29 mouse cellular contexts compared by ENCODE assay signal in the genomic region with DNA sequence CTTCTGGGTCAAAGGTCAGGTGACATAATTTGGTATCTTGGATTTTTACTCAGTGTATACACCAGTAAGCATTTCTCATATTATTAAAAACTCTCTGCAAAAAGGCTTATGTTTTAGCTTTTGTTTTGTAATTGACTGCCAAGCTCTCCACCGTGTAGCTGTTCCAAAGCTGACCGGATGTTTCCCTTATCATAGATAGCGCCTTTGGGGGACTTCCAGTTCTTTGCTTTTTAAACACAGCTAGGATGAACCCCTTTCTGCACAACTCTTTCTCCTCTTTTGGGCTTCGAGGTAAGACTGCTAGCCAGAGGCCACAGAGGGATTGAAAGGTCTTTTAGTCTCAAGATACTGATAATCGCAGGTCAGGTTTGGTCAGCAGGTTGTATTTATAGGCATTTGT.
A peak's percentile ranks its signal among the peaks of the same experiment; 100 is the strongest.
DNase-seq lines count a peak whose midpoint lies in the region; ATAC-seq and TF ChIP-seq lines count a peak whose summit lies in the region.
"Had no signal": no experiment of that assay in that cellular context is flagged by ENCODE, and none has a peak within 500 bp of the region (broad histone marks: within the 10 kb centered on the region; RNA-seq: fewer than 3 reads in every experiment).

No protein-coding gene starts in this region.

- ATAC-seq in heart, postnatal 0 days (ENCODE audit: insufficient read depth, low read depth): 0 out of 2 replicates have a peak, but pooled peaks have one; percentile 11
- ATAC-seq in heart, embryonic 12.5 days (ENCODE audit: insufficient number of reproducible peaks, low FRiP score): no peak
- no peak for ATAC-seq in liver, postnatal 0 days
- no peak for ATAC-seq in liver, embryonic 11.5 days (replicated peaks; ENCODE audit: low FRiP score)
- ATAC-seq in midbrain, embryonic 14.5 days (ENCODE audit: low FRiP score, low TSS enrichment): no peak
- ATAC-seq: forebrain, embryonic 16.5 days; intestine, embryonic 16.5 days had no signal

- H3K27me3 ChIP-seq in heart, postnatal 0 days (ENCODE audit: control insufficient read depth, insufficient read depth, low read length): no peaks in the 10 kb centered on the region
- H3K27me3 ChIP-seq in heart, embryonic 12.5 days (replicated peaks): no peaks in the 10 kb centered on the region
- H3K27me3 ChIP-seq in liver, postnatal 0 days (ENCODE audit: insufficient read depth, low read length): no peaks in the 10 kb centered on the region
- H3K27me3 ChIP-seq in liver, embryonic 11.5 days (replicated peaks; ENCODE audit: control insufficient read depth, insufficient read depth, low read length): no peaks in the 10 kb centered on the region
- no peaks in the 10 kb centered on the region for H3K27me3 ChIP-seq in midbrain, embryonic 14.5 days (ENCODE audit: control insufficient read depth, insufficient read depth, low read length)
- H3K27me3 ChIP-seq: embryonic facial prominence, embryonic 13.5 days; heart, embryonic 13.5 days; hindbrain, embryonic 13.5 days; liver, embryonic 15.5 days; megakaryocyte, embryonic 14.5 days; midbrain, embryonic 12.5 days; neural tube, embryonic 13.5 days had no signal

- no peak overlapping the region for H3K27ac ChIP-seq in heart, postnatal 0 days (ENCODE audit: low read depth)
- no peak overlapping the region for H3K27ac ChIP-seq in heart, embryonic 12.5 days (ENCODE audit: poor library complexity, severe bottlenecking)
- H3K27ac ChIP-seq in liver, postnatal 0 days (ENCODE audit: low read depth): no peak overlapping the region
- H3K27ac ChIP-seq in liver, embryonic 11.5 days (ENCODE audit: low read depth, low read length): no peak overlapping the region
- no peak overlapping the region for H3K27ac ChIP-seq in midbrain, embryonic 14.5 days (replicated peaks; ENCODE audit: low read depth, low read length)
- H3K27ac ChIP-seq: embryonic facial prominence, embryonic 13.5 days; forebrain, embryonic 10.5 days; gastrocnemius, adult 2 months; heart, embryonic 13.5 days; hindbrain, embryonic 13.5 days; liver, embryonic 15.5 days; midbrain, embryonic 12.5 days; neural tube, embryonic 13.5 days had no signal

- no peaks in the 10 kb centered on the region for H3K36me3 ChIP-seq in heart, postnatal 0 days (replicated peaks; ENCODE audit: control insufficient read depth, insufficient read depth, low read length)
- H3K36me3 ChIP-seq in heart, embryonic 12.5 days: no peaks in the 10 kb centered on the region
- no peaks in the 10 kb centered on the region for H3K36me3 ChIP-seq in liver, postnatal 0 days (replicated peaks; ENCODE audit: insufficient read depth, low read length)
- H3K36me3 ChIP-seq in liver, embryonic 11.5 days (ENCODE audit: control insufficient read depth, insufficient read depth, low read length): no peaks in the 10 kb centered on the region
- no peaks in the 10 kb centered on the region for H3K36me3 ChIP-seq in midbrain, embryonic 14.5 days (ENCODE audit: control insufficient read depth, insufficient read depth, low read length)
- H3K36me3 ChIP-seq: embryonic facial prominence, embryonic 13.5 days; forebrain, embryonic 10.5 days; heart, embryonic 13.5 days; hindbrain, embryonic 13.5 days; liver, embryonic 15.5 days; midbrain, embryonic 12.5 days; neural tube, embryonic 13.5 days had no signal

- H3K9ac ChIP-seq in heart, postnatal 0 days (replicated peaks; ENCODE audit: low read depth, low read length): no peak overlapping the region
- H3K9ac ChIP-seq in heart, embryonic 12.5 days: no peak overlapping the region
- no peak overlapping the region for H3K9ac ChIP-seq in liver, postnatal 0 days (replicated peaks)
- no peak overlapping the region for H3K9ac ChIP-seq in liver, embryonic 11.5 days (ENCODE audit: low read depth, low read length)
- no peak overlapping the region for H3K9ac ChIP-seq in midbrain, embryonic 14.5 days (replicated peaks; ENCODE audit: low read length)
- H3K9ac ChIP-seq: embryonic facial prominence, embryonic 13.5 days; heart, embryonic 13.5 days; hindbrain, embryonic 13.5 days; liver, embryonic 15.5 days; midbrain, embryonic 12.5 days; neural tube, embryonic 13.5 days had no signal

- H3K4me1 ChIP-seq in heart, postnatal 0 days (ENCODE audit: control insufficient read depth, insufficient read depth): no peaks in the 10 kb centered on the region
- no peaks in the 10 kb centered on the region for H3K4me1 ChIP-seq in heart, embryonic 12.5 days (replicated peaks)
- H3K4me1 ChIP-seq in liver, postnatal 0 days (ENCODE audit: insufficient read depth): no peaks in the 10 kb centered on the region
- no peaks in the 10 kb centered on the region for H3K4me1 ChIP-seq in liver, embryonic 11.5 days (replicated peaks; ENCODE audit: control insufficient read depth, insufficient read depth, low read length)
- no peaks in the 10 kb centered on the region for H3K4me1 ChIP-seq in midbrain, embryonic 14.5 days (ENCODE audit: control insufficient read depth, insufficient read depth, low read length)
- H3K4me1 ChIP-seq: embryonic facial prominence, embryonic 13.5 days; hindbrain, embryonic 13.5 days; liver, embryonic 15.5 days; megakaryocyte, embryonic 14.5 days; midbrain, embryonic 12.5 days had no signal

- H3K9me3 ChIP-seq in heart, postnatal 0 days (replicated peaks; ENCODE audit: control insufficient read depth, low read length): no peaks in the 10 kb centered on the region
- H3K9me3 ChIP-seq in heart, embryonic 12.5 days (replicated peaks): no peaks in the 10 kb centered on the region; the same call in 1 of the 2 replicates
- H3K9me3 ChIP-seq in liver, postnatal 0 days (ENCODE audit: low read length): no peaks in the 10 kb centered on the region
- H3K9me3 ChIP-seq in liver, embryonic 11.5 days (ENCODE audit: control insufficient read depth, low read length): no peaks in the 10 kb centered on the region
- no peaks in the 10 kb centered on the region for H3K9me3 ChIP-seq in midbrain, embryonic 14.5 days (ENCODE audit: control insufficient read depth, low read length)
- H3K9me3 ChIP-seq: embryonic facial prominence, embryonic 13.5 days; forebrain, embryonic 10.5 days; heart, embryonic 13.5 days; hindbrain, embryonic 13.5 days; liver, embryonic 15.5 days; midbrain, embryonic 12.5 days; neural tube, embryonic 13.5 days had no signal

- no peak overlapping the region for H3K4me2 ChIP-seq in heart, postnatal 0 days (ENCODE audit: low read depth, low read length)
- H3K4me2 ChIP-seq in heart, embryonic 12.5 days: no peak overlapping the region
- no peak overlapping the region for H3K4me2 ChIP-seq in liver, postnatal 0 days (ENCODE audit: low read depth, low read length)
- no peak overlapping the region for H3K4me2 ChIP-seq in liver, embryonic 11.5 days
- no peak overlapping the region for H3K4me2 ChIP-seq in midbrain, embryonic 14.5 days (ENCODE audit: low read length)
- H3K4me2 ChIP-seq: embryonic facial prominence, embryonic 13.5 days; heart, embryonic 13.5 days; hindbrain, embryonic 13.5 days; liver, embryonic 15.5 days; midbrain, embryonic 12.5 days; neural tube, embryonic 13.5 days had no signal

- TF ChIP-seq CTCF in heart, postnatal 0 days (IDR thresholded peaks at IDR 0.05; ENCODE audit: low read depth): no peak
- TF ChIP-seq CTCF in liver, postnatal 0 days (IDR thresholded peaks at IDR 0.05; ENCODE audit: low read depth): no peak

- H3K4me3 ChIP-seq in heart, postnatal 0 days (ENCODE audit: low read depth, low read length): no peak overlapping the region
- H3K4me3 ChIP-seq in heart, embryonic 12.5 days: no peak overlapping the region
- H3K4me3 ChIP-seq in liver, postnatal 0 days (ENCODE audit: low read depth, low read length): no peak overlapping the region
- H3K4me3 ChIP-seq in liver, embryonic 11.5 days (ENCODE audit: low read depth, low read length): no peak overlapping the region
- no peak overlapping the region for H3K4me3 ChIP-seq in midbrain, embryonic 14.5 days (replicated peaks; ENCODE audit: low read depth, low read length)
- H3K4me3 ChIP-seq: embryonic facial prominence, embryonic 13.5 days; forebrain, embryonic 10.5 days; gastrocnemius, adult 2 months; heart, embryonic 13.5 days; hindbrain, embryonic 13.5 days; liver, embryonic 15.5 days; megakaryocyte, embryonic 14.5 days; midbrain, embryonic 12.5 days; neural tube, embryonic 13.5 days had no signal

- 0 out of 2 replicates have a peak, but pooled peaks have one; percentile 21 for TF ChIP-seq EP300 in heart, postnatal 0 days (IDR thresholded peaks at IDR 0.05; ENCODE audit: low read depth)
- TF ChIP-seq EP300 in liver, postnatal 0 days (IDR thresholded peaks at IDR 0.05; ENCODE audit: low read depth): peak; percentile 51; the same call in 1 of the 2 replicates

- 39% methylated on average over 5 of the region's 5 CpGs for WGBS in heart, postnatal 0 days
- 63% methylated on average over 5 of the region's 5 CpGs for WGBS in heart, embryonic 12.5 days
- WGBS in liver, postnatal 0 days (ENCODE audit: insufficient replicate concordance): 72% methylated on average over 5 of the region's 5 CpGs
- WGBS in liver, embryonic 11.5 days: 73% methylated on average over 5 of the region's 5 CpGs
- WGBS in midbrain, embryonic 14.5 days: 92% methylated on average over 5 of the region's 5 CpGs

- DNase-seq in heart, postnatal 0 days (ENCODE audit: low spot score): no peak
- no peak for DNase-seq in liver, postnatal 0 days
- DNase-seq in liver, embryonic 11.5 days (ENCODE audit: low spot score): no peak
- DNase-seq in ovary, adult 18-20 months (ENCODE audit: low spot score): peak; percentile 10
- DNase-seq in ovary, postnatal 36 days (ENCODE audit: low spot score): no peak
- peak; percentile 13 for DNase-seq in lung, postnatal 36 days
- no peak for DNase-seq in midbrain, embryonic 14.5 days
- DNase-seq: adrenal gland, postnatal 25 days; B cell, adult 2 months; cerebellum, adult 18-20 months; cerebellum, postnatal 10 days; gastrocnemius, adult 2 months; gastrocnemius, postnatal 36 days; layer of hippocampus, postnatal 36 days; left cerebral cortex, postnatal 4 days; retina, postnatal 1 day; right cerebral cortex, postnatal 14 days; thymus, postnatal 14 days had no signal

Comparison
In these comparisons a context has a peak if more than half of its experiments do, and no peak if none do; other contexts are left out.
1. DNase-seq: peak in ovary, adult 18-20 months (single experiment) and lung, postnatal 36 days (single experiment); none in heart, postnatal 0 days (single experiment), liver, postnatal 0 days (single experiment), liver, embryonic 11.5 days (single experiment), ovary, postnatal 36 days (single experiment) and midbrain, embryonic 14.5 days (single experiment).